Mouse (Mus musculus) stomach, postnatal 0 days (tissue): ENCODE data around the gene Lgals4.

ENCODE experiments used
- CTCF ChIP-seq: IDR thresholded peaks from 2 replicates; pipeline ENCODE4 v1.5.1; 2016; ENCODE audit warnings: antibody characterized with exemption, low read depth, mild to moderate bottlenecking, moderate library complexity
- EP300 ChIP-seq: optimal IDR thresholded peaks from 2 replicates; pipeline ENCODE3; 2016; ENCODE audit warnings: antibody characterized with exemption

GRCm38 (mm10) chr7:28860898-28861297, 27.2 kb downstream of the Lgals4 start:
- peak; percentile 44 for TF ChIP-seq CTCF
- no peak for TF ChIP-seq EP300
